Mouse (Mus musculus) 416B (cell line): ENCODE measurements around the gene Tmem38b.
"Not testable (repeated sequence)": the region's sequence is repeated elsewhere in the genome, so short reads cannot be mapped to it uniquely, and the experiment has no call there.

Experiments
- DNase-seq: peaks from one replicate; pipeline ENCODE4 v3.0.0; 2011; ENCODE audit warnings: low read depth

Gene Tmem38b

DNA sequence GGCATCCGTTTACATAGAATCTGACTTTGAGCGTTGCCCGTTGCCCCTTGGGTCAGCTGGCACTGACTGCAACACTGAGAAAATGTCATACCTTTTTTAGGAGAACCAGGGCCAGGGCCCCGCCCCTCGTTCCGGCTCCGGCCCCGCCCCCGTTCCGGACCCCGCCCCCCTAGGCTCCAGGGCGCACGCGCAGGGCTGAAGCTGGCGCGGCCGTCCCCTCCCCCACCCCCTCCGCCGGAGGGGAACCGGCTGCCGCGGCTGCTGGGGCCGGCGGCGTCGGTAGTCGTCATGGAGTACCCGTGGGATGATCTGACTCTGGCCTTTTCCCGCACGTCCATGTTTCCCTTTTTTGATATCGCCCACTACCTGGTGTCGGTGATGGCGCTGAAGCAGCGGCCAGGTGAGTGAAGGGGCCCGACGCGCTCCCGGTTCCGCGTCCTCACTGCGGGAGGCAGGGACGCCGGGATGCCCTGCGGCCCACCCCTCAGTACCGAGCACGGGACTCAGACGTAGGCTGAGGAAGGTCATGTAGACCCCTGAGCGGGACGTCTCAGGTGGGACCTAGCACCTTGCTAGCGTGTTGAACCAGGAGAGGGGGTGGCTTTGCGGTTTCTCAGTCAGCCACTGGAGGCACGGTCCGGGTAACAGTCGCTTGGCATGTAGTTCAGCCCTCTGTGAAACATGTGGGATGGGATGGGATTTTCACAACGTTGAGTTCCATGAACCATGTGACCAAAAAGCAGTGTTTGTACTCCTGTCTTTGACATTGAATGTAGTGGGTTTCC is at the start of gene Tmem38b:
Gene Tmem38b, plus strand, starts transcription at position 225 of the 785 bp plus-strand sequence.
- DNase-seq, result peak; percentile 66

DNA sequence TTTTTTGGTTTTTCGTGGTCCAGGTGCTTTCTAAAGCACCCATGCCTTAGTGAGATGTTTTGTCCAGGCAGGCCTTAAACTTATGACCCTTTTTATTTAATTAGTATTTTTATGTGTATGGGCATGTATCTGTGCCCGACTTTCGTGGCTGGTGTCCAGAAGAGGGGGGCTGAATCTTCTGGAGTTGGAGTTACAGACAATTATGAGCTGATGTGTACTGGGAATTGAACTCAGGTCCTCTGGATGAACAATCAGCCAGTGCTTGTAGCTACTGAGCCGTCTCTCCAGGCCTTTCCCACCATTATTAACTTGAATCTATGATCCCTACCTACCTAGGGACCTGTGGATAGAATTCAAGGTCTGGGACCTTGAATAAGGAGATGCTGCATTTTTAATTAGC is 44.4 kb upstream of the Tmem38b start:
- no peak for DNase-seq

GRCm38 (mm10) chr4:53782216-53783070 is 43.4 kb upstream of the Tmem38b start:
- DNase-seq, result peak; percentile 22

GRCm38 (mm10) chr4:53785746-53786398 is 40.0 kb upstream of the Tmem38b start:
- DNase-seq, result no peak

DNA sequence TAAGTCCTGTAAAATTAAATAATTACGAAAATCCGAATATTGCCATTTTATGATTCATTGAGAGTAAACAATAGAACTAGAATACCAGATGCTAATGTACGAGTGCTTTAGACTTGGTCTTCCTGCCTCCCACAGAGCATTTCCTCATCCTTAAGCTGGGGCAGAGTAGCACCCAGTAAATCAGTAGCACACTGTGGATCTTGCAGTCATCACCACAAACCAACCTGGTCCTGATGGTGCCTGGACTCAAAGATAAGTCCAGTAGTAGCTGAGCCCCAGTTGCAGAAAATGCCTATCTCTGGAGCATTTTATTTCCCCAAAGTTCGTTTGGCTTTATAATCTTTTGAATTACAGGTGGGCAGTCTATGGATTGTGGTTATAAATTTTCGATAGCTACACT is 39.0 kb upstream of the Tmem38b start:
- no peak for DNase-seq

DNA sequence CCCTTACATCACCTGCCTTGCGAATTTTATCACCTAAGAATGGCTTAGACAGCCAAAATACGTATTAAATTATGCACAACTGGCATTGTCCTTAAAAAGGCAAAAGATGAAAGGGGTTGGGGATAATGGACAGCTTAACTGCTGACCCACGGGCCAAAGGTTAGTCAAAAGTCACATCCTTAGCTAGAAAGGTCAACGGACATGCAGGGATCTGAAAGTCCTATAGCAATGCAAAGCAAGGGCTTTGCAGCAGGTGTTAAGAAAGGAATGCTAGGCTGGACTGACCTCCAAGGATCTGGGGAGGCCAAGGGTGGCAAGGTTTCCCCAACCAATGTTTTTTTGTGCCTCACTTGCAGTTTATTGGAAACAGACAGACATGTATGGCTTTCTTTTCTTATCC is 36.5 kb upstream of the Tmem38b start:
- DNase-seq, result no peak

GRCm38 (mm10) chr4:53794257-53794966 is 31.4 kb upstream of the Tmem38b start:
- DNase-seq, result peak; percentile 38

DNA sequence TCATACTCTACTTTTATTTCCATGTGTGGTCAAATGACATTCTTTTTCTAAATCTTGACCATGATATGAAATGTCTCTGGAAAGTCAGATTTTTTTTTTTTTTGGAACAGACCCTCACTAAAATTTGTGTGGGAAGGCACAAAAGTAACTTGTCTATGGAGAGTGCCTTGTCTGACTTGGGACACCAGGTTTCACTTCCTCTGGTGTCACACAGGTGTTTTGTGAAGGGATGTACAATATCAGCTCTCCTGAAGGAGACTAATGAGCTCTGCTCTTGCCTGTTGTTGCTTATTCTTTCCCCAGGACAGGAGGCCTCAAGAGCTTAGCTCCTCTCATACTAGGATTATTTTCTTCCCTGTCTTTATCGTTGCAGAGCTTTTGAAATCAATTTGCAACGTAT is 30.8 kb upstream of the Tmem38b start:
- no peak for DNase-seq

DNA sequence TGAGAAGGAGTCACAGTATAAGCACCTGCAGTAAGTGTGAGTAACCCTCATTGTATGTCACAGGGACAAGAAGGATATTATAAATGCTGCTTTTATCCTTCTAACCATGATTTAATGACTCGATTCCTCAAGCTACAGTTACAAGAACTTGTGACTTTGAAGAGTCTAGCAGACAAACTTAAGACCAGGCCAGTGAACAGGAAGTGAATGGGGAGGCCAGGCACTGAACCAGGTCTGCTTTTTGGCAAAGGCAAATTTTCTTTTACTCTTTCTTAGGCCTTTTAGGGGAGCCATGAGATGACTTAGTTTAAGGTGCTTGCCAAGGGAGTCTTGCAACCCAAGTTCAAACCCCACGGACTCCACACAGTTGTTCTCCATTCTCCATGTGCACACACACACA is 30.1 kb upstream of the Tmem38b start:
- DNase-seq, result no peak

DNA sequence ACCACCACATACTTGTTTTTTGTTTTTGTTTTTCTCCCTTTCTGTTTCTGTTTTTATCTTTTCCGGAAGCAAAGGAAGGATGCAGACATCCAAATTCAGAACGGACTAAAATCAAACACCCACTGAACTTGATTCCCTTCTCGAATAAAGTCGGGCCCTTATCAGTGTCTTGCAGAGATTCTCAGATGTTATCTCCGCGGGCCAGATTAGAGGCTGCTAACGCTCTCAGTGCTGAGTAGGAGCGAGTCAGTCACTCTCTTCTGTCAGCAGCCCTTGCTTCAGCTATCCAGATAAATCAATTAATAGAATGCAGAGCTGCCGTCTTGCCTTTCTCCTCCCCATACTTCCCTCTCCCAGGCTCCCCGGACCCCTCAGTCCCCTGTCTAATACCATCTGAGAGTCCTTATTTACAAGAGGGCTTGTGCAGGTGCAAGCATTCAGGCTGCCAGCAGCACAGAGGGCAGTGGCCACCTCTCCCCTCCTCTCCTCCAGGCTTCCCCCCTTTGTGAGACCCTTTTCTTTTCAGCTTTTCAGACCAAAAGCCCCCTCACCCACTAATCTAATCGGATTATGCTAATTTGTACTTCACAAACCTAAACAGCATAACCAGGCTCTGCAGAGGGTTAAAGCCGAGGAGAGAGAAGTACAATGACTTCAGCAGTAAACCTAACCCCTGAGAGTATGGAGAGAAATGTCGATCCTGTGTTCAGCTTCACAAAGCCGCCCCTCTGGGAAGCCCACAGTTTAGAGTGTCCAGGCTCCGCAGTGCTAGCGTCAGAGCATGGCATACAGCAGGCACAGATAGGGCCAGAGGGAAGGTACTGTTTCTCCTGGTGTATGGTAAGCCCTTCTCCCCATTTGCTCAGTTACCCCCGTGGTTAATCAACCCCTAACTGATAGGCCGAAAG is 28.7 kb upstream of the Tmem38b start:
- no peak for DNase-seq

GRCm38 (mm10) chr4:53798896-53799676 is 26.8 kb upstream of the Tmem38b start:
- no peak for DNase-seq

DNA sequence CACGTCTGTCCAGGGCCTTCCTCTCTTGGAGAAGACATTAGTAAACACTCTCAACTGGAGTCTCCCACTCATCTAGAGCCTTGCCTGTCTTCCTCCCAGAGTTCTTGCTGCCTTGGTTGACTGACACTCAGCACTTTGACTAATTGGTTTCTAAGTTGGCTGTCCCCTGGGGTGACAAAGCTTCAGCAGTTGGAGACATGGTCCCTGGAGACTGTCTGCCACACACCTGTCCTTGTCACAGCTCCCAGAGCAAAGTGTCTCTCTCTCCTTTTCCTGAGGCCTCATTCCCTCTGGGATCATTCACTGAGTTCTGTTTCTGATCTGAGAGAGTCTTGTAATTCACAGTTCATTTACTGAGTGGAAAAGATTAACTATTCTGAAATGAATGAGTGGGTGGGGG is 26.1 kb upstream of the Tmem38b start:
- no peak for DNase-seq

DNA sequence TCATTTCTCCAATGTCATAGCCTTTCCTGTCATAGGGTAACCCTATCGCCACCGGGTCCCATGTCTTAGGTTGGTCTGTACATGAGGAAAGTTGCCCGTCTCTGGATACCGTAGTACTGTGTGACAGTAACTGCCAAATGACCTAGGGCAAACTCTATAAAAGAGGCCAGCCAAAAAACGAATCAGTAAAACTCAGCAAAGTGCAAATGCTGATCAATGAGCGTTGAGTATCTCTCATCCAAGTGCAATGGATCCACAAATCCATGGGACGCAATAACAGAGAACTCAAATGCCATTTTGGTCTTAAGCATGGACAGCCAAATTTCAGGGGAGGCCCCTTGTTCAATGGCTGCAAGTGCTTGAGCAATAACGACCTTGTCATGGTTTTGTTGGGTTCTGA is 22.2 kb upstream of the Tmem38b start:
- not testable (repeated sequence) for DNase-seq

DNA sequence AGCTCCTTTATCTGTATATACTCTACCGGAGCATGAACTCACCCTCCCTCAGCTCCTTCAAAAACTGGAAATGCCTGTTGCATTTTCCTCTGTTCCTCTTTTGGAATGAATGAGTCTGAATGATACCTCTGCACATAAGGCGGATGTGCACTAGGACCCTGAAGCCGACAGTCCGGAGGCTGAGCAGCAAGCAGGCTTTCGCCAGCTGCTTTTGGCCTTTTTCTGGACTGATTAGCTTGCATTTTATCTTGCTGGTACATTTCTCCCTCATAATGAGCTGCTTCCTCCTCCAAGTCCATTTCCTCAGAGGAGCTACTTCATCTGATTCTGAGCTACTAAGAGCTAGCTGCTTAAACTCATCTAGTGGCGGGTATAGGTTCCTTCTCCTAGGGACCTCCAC is 19.4 kb upstream of the Tmem38b start:
- not testable (repeated sequence) for DNase-seq

DNA sequence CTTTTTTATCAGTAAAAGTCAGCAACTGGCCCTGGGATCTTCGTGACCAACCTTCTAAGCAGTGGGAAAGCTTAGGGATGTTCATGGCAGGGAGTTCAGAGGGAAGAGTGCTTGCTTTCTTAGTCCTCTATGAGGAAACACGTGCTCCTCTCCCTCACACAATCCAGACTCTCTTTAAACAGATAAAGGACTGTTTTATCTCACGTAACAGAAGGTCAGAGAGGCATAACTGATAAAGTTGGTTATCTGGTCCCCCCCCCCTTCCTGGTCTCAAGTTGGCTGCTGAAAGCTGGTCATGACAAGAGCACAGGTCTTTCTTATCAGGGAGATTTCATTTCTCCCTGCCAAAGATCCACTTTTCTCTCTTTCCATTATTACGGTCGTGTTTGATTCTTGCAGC is 7.5 kb upstream of the Tmem38b start:
- DNase-seq, result peak; percentile 33

GRCm38 (mm10) chr4:53823697-53824096 is 2.1 kb upstream of the Tmem38b start:
- peak; percentile 77 for DNase-seq

DNA sequence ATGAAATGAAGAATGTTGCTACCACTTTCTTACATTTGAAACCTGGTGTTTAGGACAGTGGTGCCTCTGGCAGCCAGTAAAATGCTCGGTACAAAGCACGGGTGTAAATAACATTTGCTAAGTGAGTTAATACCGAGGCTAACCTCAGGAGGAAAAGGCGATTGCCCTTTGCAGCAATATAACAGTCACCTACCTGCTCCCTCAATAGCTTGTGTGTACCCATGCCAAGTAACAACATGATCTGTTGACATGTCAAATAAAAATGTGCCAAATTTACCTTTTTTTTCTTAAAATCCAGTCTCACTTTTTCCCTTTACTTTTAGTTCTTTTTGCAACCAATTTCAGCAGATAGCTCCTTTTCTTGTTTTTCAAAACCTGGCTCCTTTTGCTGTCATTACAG is 1.0 kb upstream of the Tmem38b start:
- no peak for DNase-seq

GRCm38 (mm10) chr4:53826641-53827248 is 900 bp downstream of the Tmem38b start:
- DNase-seq, result peak; percentile 56

GRCm38 (mm10) chr4:53827869-53828268 is 2.0 kb downstream of the Tmem38b start:
- DNase-seq, result no peak

GRCm38 (mm10) chr4:53828914-53829313 is 3.1 kb downstream of the Tmem38b start:
- DNase-seq, result no peak
